Mouse (Mus musculus): Measurements from ENCODE around the gene Olfr25.

The Olfr25 gene

DNA sequence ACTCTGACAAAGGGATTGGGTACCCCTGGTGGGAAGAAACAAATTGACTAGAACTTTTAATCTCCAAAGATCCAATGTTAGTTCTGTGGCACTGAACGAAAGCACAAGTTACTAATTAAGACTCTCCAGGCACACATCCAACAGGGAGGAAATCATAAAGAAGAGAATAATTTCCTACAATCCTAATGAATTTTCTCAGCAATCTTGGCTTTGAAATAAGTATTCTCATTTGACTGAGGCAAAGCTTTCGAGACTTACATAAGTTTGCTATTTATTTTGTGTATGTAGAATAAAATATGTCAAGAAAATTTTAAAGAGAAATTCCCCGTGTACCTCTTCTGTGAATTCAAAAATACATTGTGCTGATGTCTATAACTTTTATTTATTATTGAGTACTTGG, at the start of gene Olfr25:
Gene Olfr25, plus strand, starts transcription at position 301 of the 400 bp plus-strand sequence.
- DNase-seq: no peak

DNA sequence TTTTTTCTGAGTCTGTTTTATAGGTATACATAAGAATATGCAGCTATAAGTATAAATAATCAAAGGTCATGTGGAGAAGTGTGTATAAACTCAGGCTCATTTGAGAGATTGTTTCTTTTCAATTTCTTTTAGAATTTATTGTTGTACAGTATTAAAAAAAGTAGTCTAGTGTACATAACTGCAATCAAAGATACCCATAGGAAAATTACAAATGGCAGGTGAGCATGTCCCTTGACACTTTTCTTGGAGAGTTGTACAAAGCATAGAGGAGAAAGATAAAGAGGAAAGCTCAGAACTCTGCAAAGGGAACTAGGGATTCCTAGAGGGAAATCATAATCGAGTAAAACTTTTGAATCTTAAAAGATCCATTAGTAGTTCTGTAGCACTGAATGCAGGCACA, 38.1 kb upstream of the Olfr25 start, which contains the start of gene Olfr896-ps1:
Gene Olfr896-ps1, plus strand, starts transcription at position 301 of the 400 bp plus-strand sequence.
- no peak for DNase-seq

DNA sequence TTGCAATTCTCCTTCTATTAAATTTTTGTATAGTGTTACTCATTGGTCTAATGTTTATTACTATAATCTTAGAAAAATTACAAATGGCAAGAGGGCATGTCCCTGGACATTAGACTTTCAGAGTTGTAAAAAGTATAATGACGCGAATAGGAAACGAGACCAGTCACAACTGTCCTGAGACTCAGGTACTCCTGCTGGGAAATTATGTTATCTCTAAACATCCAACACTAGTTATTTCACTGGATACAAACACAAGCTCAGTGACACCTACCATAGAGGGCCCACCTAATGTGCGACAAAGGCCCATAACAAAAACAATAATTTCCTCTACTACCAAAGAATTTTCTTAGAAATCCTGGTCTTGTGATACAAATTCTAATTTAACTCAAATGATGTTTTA, 19.3 kb downstream of the Olfr25 start, which contains the start of gene Olfr898:
Gene Olfr898, plus strand, starts transcription at position 301 of the 400 bp plus-strand sequence.
- DNase-seq: no peak

DNA sequence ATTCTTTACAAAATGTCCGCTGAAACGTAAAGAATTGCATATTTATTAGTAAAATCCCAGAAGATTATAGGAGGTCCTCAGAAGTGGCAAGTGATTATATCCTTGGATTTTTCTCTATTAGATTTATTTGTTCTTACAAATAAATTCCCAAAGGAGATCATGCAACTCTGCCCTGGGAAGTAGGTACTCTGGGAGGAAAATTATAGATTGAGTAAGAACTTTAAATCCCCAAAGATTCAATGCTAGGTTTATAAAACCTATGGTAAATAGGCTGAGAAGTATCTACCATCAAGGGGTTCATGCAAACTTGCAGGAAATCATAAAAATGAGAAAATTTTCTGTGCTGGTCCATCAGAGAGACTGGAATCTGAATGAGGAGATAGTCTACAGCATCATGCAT, 37.7 kb downstream of the Olfr25 start, which contains the start of gene Olfr250:
Gene Olfr250, plus strand, starts transcription at position 301 of the 400 bp plus-strand sequence.
- no peak for DNase-seq

DNA sequence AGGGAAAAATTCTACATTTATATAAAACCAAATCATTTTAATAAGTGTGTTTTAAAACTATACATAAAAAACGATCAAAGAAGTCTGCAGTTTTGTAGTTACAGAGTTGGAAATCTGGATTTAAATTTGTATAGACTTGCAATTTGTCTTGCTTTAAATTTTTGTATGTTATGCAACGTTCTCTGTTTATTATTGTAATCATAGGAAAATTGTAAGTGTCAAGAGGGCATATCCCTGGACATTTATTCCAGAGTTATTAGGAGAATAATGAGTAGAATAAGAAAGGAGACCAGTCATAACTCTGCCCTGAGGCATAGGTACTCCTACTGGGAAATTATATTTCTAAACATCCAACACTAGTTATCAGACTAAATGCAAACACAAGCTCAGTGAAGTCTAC, 47.9 kb downstream of the Olfr25 start, which contains the start of gene Olfr251:
Gene Olfr251, plus strand, starts transcription at position 301 of the 400 bp plus-strand sequence.
- DNase-seq: no peak
